Mouse (Mus musculus): ENCODE measurements around the gene Olfr215. TPM values are rescaled to one million over a fixed set of nuclear protein-coding genes. Genes with fewer than 3 reads are reported as not detected.
"Not testable (repeated sequence)": the region's sequence is repeated elsewhere in the genome, so short reads cannot be mapped to it uniquely, and the experiment has no call there.

Gene Olfr215
- total RNA-seq (2021) = not detected

- DNase-seq = no peak
Observed at GRCm38 (mm10) chr6:116584095-116584494, at the start of gene Olfr215. Olfr215 (minus strand) TSS chr6:116584195.

DNA sequence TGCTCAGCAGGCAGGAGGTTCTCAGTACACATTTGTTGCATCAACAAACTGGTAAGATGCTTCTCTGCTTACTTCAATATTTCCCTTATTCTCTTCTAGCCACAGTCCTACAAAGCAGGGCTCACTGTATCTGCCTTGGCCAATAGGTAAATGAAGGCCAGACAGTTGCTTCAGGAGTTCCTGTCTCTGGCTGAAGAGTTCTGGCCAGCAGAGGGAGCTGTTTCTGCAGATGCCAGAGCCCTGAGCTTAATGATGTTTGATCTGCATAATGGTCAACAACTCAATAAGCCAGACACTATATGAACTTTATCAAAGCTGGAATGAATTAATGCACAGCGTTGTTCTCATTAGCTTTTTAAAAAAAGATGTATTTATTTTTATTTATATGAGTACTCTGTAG, 48.1 kb upstream of the Olfr215 start:
- DNase-seq = peak; percentile 29 to 62

DNA sequence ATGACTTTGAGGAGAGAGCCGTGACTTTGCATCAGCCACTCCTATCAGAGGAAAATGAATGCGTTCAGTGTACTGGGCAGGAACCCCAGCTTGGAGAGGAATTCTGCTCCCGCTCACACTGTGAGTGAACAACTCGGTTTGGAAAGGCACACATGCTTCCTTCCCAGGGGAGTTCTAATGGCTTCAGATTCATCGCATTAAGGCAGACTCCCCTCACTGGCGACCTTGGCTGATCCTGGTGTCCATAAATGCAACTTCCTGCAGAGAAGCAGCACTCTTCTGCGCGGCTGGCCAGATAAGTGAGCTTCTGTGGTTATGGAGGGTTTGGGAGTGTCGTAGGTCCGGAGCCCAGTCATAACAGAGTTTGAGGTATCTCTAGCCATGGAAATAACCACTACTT, 45.8 kb upstream of the Olfr215 start:
- no peak for DNase-seq

GRCm38 (mm10) chr6:116628539-116629171, 44.7 kb upstream of the Olfr215 start, which contains the start of gene Zfp422:
Zfp422 (minus strand) TSS chr6:116628999.
- DNase-seq = peak; percentile 66 to 68

GRCm38 (mm10) chr6:116628095-116628494, 44.1 kb upstream of the Olfr215 start:
- DNase-seq = no peak

GRCm38 (mm10) chr6:116626417-116626816, 42.4 kb upstream of the Olfr215 start:
- DNase-seq = not testable (repeated sequence)

DNA sequence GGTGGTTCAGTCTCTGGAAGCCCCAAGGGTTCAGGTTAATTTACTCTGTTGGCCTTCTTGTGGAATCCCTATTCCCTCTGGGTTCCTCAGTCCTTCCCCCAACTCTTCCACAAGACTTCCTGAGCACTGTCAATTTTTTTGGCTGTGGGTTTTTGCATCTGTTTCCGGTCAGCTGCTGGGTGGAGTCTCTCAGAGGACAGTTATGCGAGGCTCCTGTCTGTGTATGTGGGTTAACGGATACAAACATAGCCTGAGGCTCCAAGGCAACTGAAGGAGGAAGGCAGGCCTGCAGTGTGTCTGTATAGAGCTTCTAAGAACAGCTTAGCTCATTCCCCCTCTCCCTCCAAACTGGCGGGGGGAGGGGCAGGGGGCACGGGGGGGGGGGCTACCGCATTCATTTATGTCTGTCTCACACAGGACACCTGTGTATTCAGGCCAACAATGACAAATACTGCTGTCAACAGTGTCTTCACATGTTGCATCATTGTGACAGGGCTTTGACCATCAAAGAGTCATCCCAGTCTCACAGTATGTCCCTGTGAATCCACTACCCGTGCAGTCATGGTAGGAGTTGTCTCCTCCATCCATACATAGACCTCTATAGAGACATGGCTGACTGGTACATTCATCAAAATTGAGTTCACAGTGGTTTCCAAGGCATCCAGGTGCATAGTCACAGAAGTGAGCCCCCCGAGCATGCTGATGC, 37.5 kb upstream of the Olfr215 start:
- DNase-seq = no peak

GRCm38 (mm10) chr6:116618073-116618472, 34.1 kb upstream of the Olfr215 start:
- no peak for DNase-seq

DNA sequence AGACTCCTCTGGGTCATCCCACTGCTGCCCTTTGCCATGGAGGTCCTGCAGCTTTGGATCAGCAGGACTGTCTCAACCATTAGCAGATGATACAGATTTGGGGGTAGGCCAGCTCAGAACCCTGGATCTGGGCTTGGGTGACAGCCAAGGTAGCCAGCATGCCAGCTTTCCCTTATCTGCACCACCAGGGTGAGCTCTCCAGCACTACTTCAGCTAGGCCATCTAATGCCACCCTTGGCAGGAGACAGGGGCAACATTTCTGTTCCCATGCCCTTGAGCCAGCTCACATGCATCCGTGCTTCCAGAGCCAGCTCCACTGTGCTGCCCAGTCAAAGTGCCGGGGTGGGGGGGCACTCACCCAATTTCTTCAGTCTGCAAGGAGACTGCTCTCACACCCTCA, 31.7 kb upstream of the Olfr215 start:
- no peak for DNase-seq

DNA sequence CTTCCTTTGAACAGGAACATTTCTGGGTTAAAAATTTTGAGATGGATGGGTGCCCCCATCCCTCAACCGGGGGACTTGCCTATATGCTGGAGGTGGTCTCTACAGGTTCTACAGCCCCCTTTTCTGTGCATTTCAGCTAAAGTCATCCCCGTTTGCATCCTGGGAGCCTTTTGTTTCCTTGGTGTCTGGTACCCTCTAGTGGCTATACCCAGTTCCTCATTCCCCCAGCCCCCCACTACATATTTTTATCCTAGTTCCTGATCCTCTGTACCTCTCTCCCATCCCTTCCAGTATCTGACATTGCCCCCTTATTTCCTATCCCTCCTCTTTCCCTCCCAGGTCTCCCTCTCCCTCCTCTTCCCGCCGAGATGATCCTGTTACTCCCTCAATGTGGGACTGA, 23.2 kb upstream of the Olfr215 start:
- DNase-seq = no peak

- not testable (repeated sequence) for DNase-seq
Observed at GRCm38 (mm10) chr6:116600969-116601368, 17.0 kb upstream of the Olfr215 start.

GRCm38 (mm10) chr6:116569834-116570233, 14.2 kb downstream of the Olfr215 start:
- DNase-seq = peak in 1 of 2 experiments; percentile 7

- no peak for DNase-seq
Observed at GRCm38 (mm10) chr6:116554952-116555351, 29.0 kb downstream of the Olfr215 start.

GRCm38 (mm10) chr6:116553935-116554334, 30.1 kb downstream of the Olfr215 start, which contains the start of gene Olfr214:
Olfr214 (plus strand) TSS chr6:116554235.
- no peak for DNase-seq

GRCm38 (mm10) chr6:116550841-116551240, 33.2 kb downstream of the Olfr215 start, which contains the start of gene Gm5580:
Gm5580 (plus strand) TSS chr6:116551141.
- DNase-seq = not testable (repeated sequence)

GRCm38 (mm10) chr6:116542500-116542899, 41.5 kb downstream of the Olfr215 start:
- DNase-seq = no peak

- no peak for DNase-seq
Observed at GRCm38 (mm10) chr6:116538156-116538555, 45.8 kb downstream of the Olfr215 start, which contains the start of gene Olfr213. Olfr213 (plus strand) TSS chr6:116538456.

Other genes with a start within 250 kb of the Olfr215 start
- 10 to 100 TPM; 57.4 to 58.7 TPM for gene March8, start 246.2 kb downstream of the Olfr215 start, total RNA-seq (2021)
- 1 to 10 TPM; 1.4 to 1.7 TPM for gene Alox5, start 123.0 kb downstream of the Olfr215 start, total RNA-seq (2021)
- gene Olfr211, start 95.1 kb downstream of the Olfr215 start, total RNA-seq (2021) = not detected
- gene Olfr212, start 77.7 kb downstream of the Olfr215 start, total RNA-seq (2021) = not detected
- gene Olfr213, start 45.7 kb downstream of the Olfr215 start, total RNA-seq (2021) = not detected
- 1 to 10 TPM; 1.8 to 2.4 TPM for gene Gm5580, start 33.1 kb downstream of the Olfr215 start, total RNA-seq (2021)
- not detected for gene Olfr214, start 30.0 kb downstream of the Olfr215 start, total RNA-seq (2021)
- gene Zfp422, start 44.8 kb upstream of the Olfr215 start, total RNA-seq (2021) = 10 to 100 TPM; 22.0 to 23.0 TPM
- gene Depp1, start 66.4 kb upstream of the Olfr215 start, total RNA-seq (2021) = 1 to 10 TPM; 2.4 to 2.5 TPM
- 1 to 10 TPM; 2.6 to 2.7 TPM for gene Rassf4, start 89.8 kb upstream of the Olfr215 start, total RNA-seq (2021)
- under 1 TPM; 0.22 to 0.81 TPM for gene Tmem72, start 132.7 kb upstream of the Olfr215 start, total RNA-seq (2021)

Measured in layer of hippocampus, postnatal 36 days (tissue).